11 mouse cellular contexts compared by ENCODE assay signal in genomic region chr2:84841905-84842304, GRCm38 (mm10). TPM values are rescaled to one million over a fixed set of nuclear protein-coding genes. Genes with fewer than 3 reads are reported as not detected.
DNase-seq lines count a peak whose midpoint lies in the region; ATAC-seq lines count a peak whose summit lies in the region.
"Had no signal": no experiment of that assay in that cellular context is flagged by ENCODE, and none has a peak within 500 bp of the region (broad histone marks: within the 10 kb centered on the region; RNA-seq: fewer than 3 reads in every experiment).

No protein-coding gene starts in this region.

- peak overlapping the region; percentile 99 for H3K4me2 ChIP-seq in hindbrain, embryonic 12.5 days (replicated peaks)
- no peak overlapping the region for H3K4me2 ChIP-seq in hindbrain, embryonic 13.5 days
- peak overlapping the region; percentile 97; the same call in 1 of the 2 replicates for H3K4me2 ChIP-seq in forebrain, embryonic 14.5 days (ENCODE audit: low read length)

- H3K9ac ChIP-seq in hindbrain, embryonic 12.5 days, result no peak overlapping the region
- no peak overlapping the region for H3K9ac ChIP-seq in hindbrain, embryonic 13.5 days
- H3K9ac ChIP-seq in forebrain, embryonic 14.5 days (ENCODE audit: low read length), result no peak overlapping the region

- no peak overlapping the region for H3K4me3 ChIP-seq in hindbrain, embryonic 12.5 days
- no peak overlapping the region for H3K4me3 ChIP-seq in hindbrain, embryonic 13.5 days
- no peak overlapping the region for H3K4me3 ChIP-seq in forebrain, embryonic 14.5 days (ENCODE audit: low read depth, low read length)

- ATAC-seq in hindbrain, embryonic 12.5 days (ENCODE audit: low FRiP score), result no peak
- ATAC-seq in hindbrain, embryonic 13.5 days (ENCODE audit: low FRiP score), result no peak
- no peak for ATAC-seq in forebrain, embryonic 14.5 days

- peaks cover 42% of the 10 kb centered on the region for H3K27me3 ChIP-seq in hindbrain, embryonic 12.5 days
- peaks cover 51% of the 10 kb centered on the region for H3K27me3 ChIP-seq in hindbrain, embryonic 13.5 days
- peaks cover 12% of the 10 kb centered on the region for H3K27me3 ChIP-seq in forebrain, embryonic 14.5 days (replicated peaks; ENCODE audit: control insufficient read depth, insufficient read depth, low read length)

- H3K27ac ChIP-seq in hindbrain, embryonic 12.5 days, result no peak overlapping the region
- no peak overlapping the region for H3K27ac ChIP-seq in hindbrain, embryonic 13.5 days
- H3K27ac ChIP-seq in forebrain, embryonic 14.5 days (ENCODE audit: low read depth, low read length), result no peak overlapping the region

- H3K4me1 ChIP-seq in hindbrain, embryonic 12.5 days, result peaks cover 31% of the 10 kb centered on the region
- H3K4me1 ChIP-seq in hindbrain, embryonic 13.5 days (replicated peaks), result peaks cover 24% of the 10 kb centered on the region
- H3K4me1 ChIP-seq in forebrain, embryonic 14.5 days (ENCODE audit: control insufficient read depth, insufficient read depth, low read length), result peaks cover 5% of the 10 kb centered on the region; the same call in 1 of the 2 replicates

- H3K36me3 ChIP-seq in hindbrain, embryonic 12.5 days, result no peaks in the 10 kb centered on the region
- no peaks in the 10 kb centered on the region for H3K36me3 ChIP-seq in hindbrain, embryonic 13.5 days
- no peaks in the 10 kb centered on the region for H3K36me3 ChIP-seq in forebrain, embryonic 14.5 days (ENCODE audit: control insufficient read depth, insufficient read depth, low read length)

- H3K9me3 ChIP-seq in hindbrain, embryonic 12.5 days (replicated peaks), result no peaks in the 10 kb centered on the region
- H3K9me3 ChIP-seq in hindbrain, embryonic 13.5 days, result no peaks in the 10 kb centered on the region
- no peaks in the 10 kb centered on the region for H3K9me3 ChIP-seq in forebrain, embryonic 14.5 days (replicated peaks; ENCODE audit: control insufficient read depth, low read length)

- peak; percentile 82 for DNase-seq in c-Kit-negative CD71-positive TER-119-positive erythroid progenitor cells, embryonic 14.5 days (ENCODE audit: low read depth, low spot score)
- DNase-seq in forebrain, embryonic 14.5 days (ENCODE audit: low spot score), result no peak
- peak; percentile 69 to 73 for DNase-seq in spleen, postnatal 14 days (ENCODE audit: low spot score in 2 of 2)
- DNase-seq in cerebellum, adult 11 months, result no peak
- no peak for DNase-seq in adrenal gland, postnatal 36 days
- DNase-seq in frontal cortex, adult 2 months (ENCODE audit: extremely low spot score in 1 of 2, low spot score in 1 of 2), result no peak
- DNase-seq: cerebellum, adult 11-12 months; right cerebral cortex, adult 18-20 months had no signal

RNA-seq across cellular contexts. Expression of gene Slc43a1, which starts 3.3 kb away (rescaled TPM):
- polyA plus RNA-seq in hindbrain, embryonic 12.5 days (2016; fragmentation: Nextera tagmentation; extraction: Ambion mirVana), result 9.1 and 12.0 TPM in 2 replicates
- 2.5 and 3.3 TPM in 2 replicates for polyA plus RNA-seq in hindbrain, embryonic 13.5 days (2015; fragmentation: Nextera tagmentation; extraction: Ambion mirVana)
- polyA plus RNA-seq in forebrain, embryonic 14.5 days (2014; fragmentation: Nextera tagmentation; extraction: Ambion mirVana), result 3.4 and 4.0 TPM in 2 replicates
- 1 to 10 TPM; 6.6 to 7.5 TPM for total RNA-seq in adrenal gland, postnatal 36 days (2021)
- 0.22 and 0.29 TPM in 2 replicates for polyA plus RNA-seq in frontal cortex, adult 2 months (2012; rRNA removed)

RNA-seq across cellular contexts. Expression of gene Timm10, which starts 15.1 kb away (rescaled TPM):
- 35.0 and 35.8 TPM in 2 replicates for polyA plus RNA-seq in hindbrain, embryonic 12.5 days (2016; fragmentation: Nextera tagmentation; extraction: Ambion mirVana)
- polyA plus RNA-seq in hindbrain, embryonic 13.5 days (2015; fragmentation: Nextera tagmentation; extraction: Ambion mirVana), result 59.2 and 61.9 TPM in 2 replicates
- 70.2 and 90.7 TPM in 2 replicates for polyA plus RNA-seq in forebrain, embryonic 14.5 days (2014; fragmentation: Nextera tagmentation; extraction: Ambion mirVana)
- 10 to 100 TPM; 46.2 to 51.4 TPM for total RNA-seq in adrenal gland, postnatal 36 days (2021)
- polyA plus RNA-seq in frontal cortex, adult 2 months (2012; rRNA removed), result 86.2 and 96.6 TPM in 2 replicates

RNA-seq across cellular contexts. Expression of gene Smtnl1, which starts 19.5 kb away (rescaled TPM):
- polyA plus RNA-seq in hindbrain, embryonic 12.5 days (2016; fragmentation: Nextera tagmentation; extraction: Ambion mirVana), result 0.13 TPM in 1 of 2 replicates, not detected in the other
- polyA plus RNA-seq in hindbrain, embryonic 13.5 days (2015; fragmentation: Nextera tagmentation; extraction: Ambion mirVana), result not detected in 2 replicates
- polyA plus RNA-seq in forebrain, embryonic 14.5 days (2014; fragmentation: Nextera tagmentation; extraction: Ambion mirVana), result not detected in 2 replicates
- total RNA-seq in adrenal gland, postnatal 36 days (2021), result not detected
- not detected in 2 replicates for polyA plus RNA-seq in frontal cortex, adult 2 months (2012; rRNA removed)

RNA-seq across cellular contexts. Expression of gene Ube2l6, which starts 43.3 kb away (rescaled TPM):
- 32.9 and 34.0 TPM in 2 replicates for polyA plus RNA-seq in hindbrain, embryonic 12.5 days (2016; fragmentation: Nextera tagmentation; extraction: Ambion mirVana)
- polyA plus RNA-seq in hindbrain, embryonic 13.5 days (2015; fragmentation: Nextera tagmentation; extraction: Ambion mirVana), result 16.8 and 17.6 TPM in 2 replicates
- 21.8 and 23.7 TPM in 2 replicates for polyA plus RNA-seq in forebrain, embryonic 14.5 days (2014; fragmentation: Nextera tagmentation; extraction: Ambion mirVana)
- 10 to 100 TPM; 17.1 to 23.1 TPM for total RNA-seq in adrenal gland, postnatal 36 days (2021)
- polyA plus RNA-seq in frontal cortex, adult 2 months (2012; rRNA removed), result 10.2 TPM in 2 replicates

RNA-seq across cellular contexts. Expression of gene Rtn4rl2, which starts 44.6 kb away (rescaled TPM):
- 5.2 and 6.4 TPM in 2 replicates for polyA plus RNA-seq in hindbrain, embryonic 12.5 days (2016; fragmentation: Nextera tagmentation; extraction: Ambion mirVana)
- polyA plus RNA-seq in hindbrain, embryonic 13.5 days (2015; fragmentation: Nextera tagmentation; extraction: Ambion mirVana), result 2.0 and 3.1 TPM in 2 replicates
- 7.5 and 13.6 TPM in 2 replicates for polyA plus RNA-seq in forebrain, embryonic 14.5 days (2014; fragmentation: Nextera tagmentation; extraction: Ambion mirVana)
- total RNA-seq in adrenal gland, postnatal 36 days (2021), result 1 to 10 TPM in 1 of 2 experiments, under 1 TPM in 1; 0.79 to 2.4 TPM
- polyA plus RNA-seq in frontal cortex, adult 2 months (2012; rRNA removed), result 65.5 and 75.2 TPM in 2 replicates
- total RNA-seq: hematopoietic stem cell, adult 5-6 weeks had no signal

Comparison
In these comparisons a context has a peak if more than half of its experiments do, and no peak if none do; other contexts are left out.
1. DNase-seq: peak in c-Kit-negative CD71-positive TER-119-positive erythroid progenitor cells, embryonic 14.5 days (single experiment) and spleen, postnatal 14 days (2 of 2); none in forebrain, embryonic 14.5 days (single experiment), cerebellum, adult 11 months (single experiment), adrenal gland, postnatal 36 days (0 of 2) and frontal cortex, adult 2 months (0 of 2).